Mouse (Mus musculus) MEL (cell line): ENCODE measurements at regions not wholly inside any gene's neighbourhood (a gene's known extent, or its start where the extent isn't known, plus 50 kb on each side); places are given as distances from the start of the nearest gene placed in this dataset.

Source experiments
- CTCF ChIP-seq, 3 experiments: IDR thresholded peaks in 2 of 3; conservative IDR thresholded peaks in 1 of 3; 2 replicates each; pipeline ENCODE4 v1.5.1; 2011 to 2012; ENCODE audit warnings: low read length in 3 of 3, low read depth in 2 of 3, mild to moderate bottlenecking in 2 of 3, improper control_type of control experiment in 1 of 3, inconsistent platforms in 1 of 3, mixed read lengths in 1 of 3, moderate library complexity in 1 of 3; ENCODE audit not compliant: control insufficient read depth in 1 of 3, insufficient read depth in 1 of 3, poor library complexity in 1 of 3, severe bottlenecking in 1 of 3
- GABPA ChIP-seq: IDR thresholded peaks from 2 replicates; pipeline ENCODE4 v1.6.1; 2012; ENCODE audit warnings: low read depth, mild to moderate bottlenecking, inconsistent platforms, low read length, improper control_type of control experiment, moderate library complexity
- MXI1 ChIP-seq: IDR thresholded peaks from 2 replicates; pipeline ENCODE4 v1.6.1; 2011; ENCODE audit warnings: mild to moderate bottlenecking, low read depth, low read length, improper control_type of control experiment

GRCm38 (mm10) chr12:10941064-10941463, 209.8 kb downstream of the Kcns3 start:
- TF ChIP-seq MXI1 (no peak), CTCF (IDR thresholded peaks at IDR 0.05 in 2 of 3, conservative IDR thresholded peaks at IDR 0.05 in 1 of 3; ENCODE audit: control insufficient read depth in 1 of 3, insufficient read depth in 1 of 3, low read depth in 2 of 3, low read length in 3 of 3, poor library complexity in 1 of 3, severe bottlenecking in 1 of 3) (no peak), GABPA (no peak)
